Mouse (Mus musculus) spleen, adult 12 weeks (tissue): ENCODE results near the gene Islr.

Source experiments
- DNase-seq: peaks from one replicate; pipeline ENCODE4 v3.0.0; 2022; ENCODE audit warnings: low spot score

Islr gene

DNA sequence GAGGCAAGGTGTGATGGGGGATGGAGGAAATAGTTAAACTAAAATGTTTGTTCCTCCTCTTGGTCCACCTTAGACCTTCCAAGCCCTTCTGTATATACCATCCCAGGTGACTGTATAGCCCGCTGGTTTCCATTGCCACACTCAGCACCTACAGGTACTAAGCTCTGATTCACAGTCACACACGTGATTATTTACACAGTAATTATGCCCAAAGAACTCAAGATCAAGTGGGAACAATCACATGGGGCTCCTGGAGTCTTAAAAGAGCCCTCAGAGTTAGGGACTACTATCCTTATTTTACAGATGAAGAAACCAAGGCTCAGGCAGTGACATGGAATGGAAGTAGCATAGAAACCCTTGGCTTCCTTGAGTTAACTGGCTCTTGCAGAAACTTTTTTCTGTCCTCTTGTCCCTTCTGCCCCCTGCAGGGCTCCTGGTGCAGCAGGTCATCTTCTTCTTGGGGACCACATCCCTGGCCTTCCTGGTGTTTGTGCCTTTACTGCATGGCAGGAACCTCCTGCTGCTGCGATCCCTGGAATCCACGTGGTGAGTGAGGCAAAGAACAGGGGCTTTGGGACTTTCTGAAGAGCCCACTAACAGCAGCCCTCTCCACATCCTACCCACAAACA lies 53.3 kb downstream of the Islr start:
- no peak for DNase-seq

DNA sequence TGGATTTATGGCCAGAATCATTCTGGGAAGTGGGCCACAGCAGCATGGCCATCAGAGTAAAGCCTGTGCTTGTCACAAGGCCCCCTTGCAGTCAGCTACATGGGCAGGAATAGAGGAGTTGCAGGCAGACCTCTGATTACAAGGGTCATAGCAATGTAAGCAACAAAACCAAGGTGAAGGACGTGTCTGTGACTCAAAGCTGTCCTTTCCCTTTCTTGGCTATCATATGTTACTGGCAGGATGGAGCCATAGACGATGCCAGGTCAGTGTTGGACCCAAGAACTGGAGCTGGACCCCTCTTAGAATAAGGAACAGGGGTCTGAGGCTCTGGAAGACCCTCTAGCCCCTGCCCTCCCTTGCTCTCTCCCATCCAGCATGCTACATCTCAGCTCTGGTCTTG lies 55.3 kb downstream of the Islr start:
- no peak for DNase-seq

GRCm38 (mm10) chr9:58145417-58145816 lies 58.7 kb downstream of the Islr start:
- DNase-seq, result no peak

DNA sequence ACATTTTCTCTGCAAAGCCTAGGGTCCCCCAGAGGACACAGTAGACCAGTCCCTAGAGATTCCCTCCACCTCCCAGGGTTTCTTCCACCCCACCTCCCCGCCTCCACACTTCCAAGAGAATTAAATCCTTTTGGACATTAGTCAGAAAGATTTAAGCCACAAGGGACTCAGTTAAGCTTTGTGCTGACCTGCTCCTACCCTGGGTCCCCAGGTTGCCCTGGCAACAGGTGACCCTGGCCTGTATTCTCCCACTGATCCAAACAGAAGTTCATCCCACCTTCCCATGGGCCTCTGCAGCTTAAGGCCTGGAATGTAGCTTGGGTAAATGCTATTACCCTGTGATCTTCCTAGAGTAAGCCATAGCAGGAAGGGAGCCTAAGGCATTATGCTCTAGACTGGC lies 59.4 kb downstream of the Islr start:
- no peak for DNase-seq

GRCm38 (mm10) chr9:58143419-58143818 lies 60.7 kb downstream of the Islr start:
- no peak for DNase-seq

- peak; percentile 2 for DNase-seq
Measured at GRCm38 (mm10) chr9:58139947-58140346, 64.2 kb downstream of the Islr start.

- DNase-seq, result no peak
Measured at GRCm38 (mm10) chr9:58135921-58136321, 68.2 kb downstream of the Islr start.

- no peak for DNase-seq
Measured at GRCm38 (mm10) chr9:58134906-58135305, 69.2 kb downstream of the Islr start.

DNA sequence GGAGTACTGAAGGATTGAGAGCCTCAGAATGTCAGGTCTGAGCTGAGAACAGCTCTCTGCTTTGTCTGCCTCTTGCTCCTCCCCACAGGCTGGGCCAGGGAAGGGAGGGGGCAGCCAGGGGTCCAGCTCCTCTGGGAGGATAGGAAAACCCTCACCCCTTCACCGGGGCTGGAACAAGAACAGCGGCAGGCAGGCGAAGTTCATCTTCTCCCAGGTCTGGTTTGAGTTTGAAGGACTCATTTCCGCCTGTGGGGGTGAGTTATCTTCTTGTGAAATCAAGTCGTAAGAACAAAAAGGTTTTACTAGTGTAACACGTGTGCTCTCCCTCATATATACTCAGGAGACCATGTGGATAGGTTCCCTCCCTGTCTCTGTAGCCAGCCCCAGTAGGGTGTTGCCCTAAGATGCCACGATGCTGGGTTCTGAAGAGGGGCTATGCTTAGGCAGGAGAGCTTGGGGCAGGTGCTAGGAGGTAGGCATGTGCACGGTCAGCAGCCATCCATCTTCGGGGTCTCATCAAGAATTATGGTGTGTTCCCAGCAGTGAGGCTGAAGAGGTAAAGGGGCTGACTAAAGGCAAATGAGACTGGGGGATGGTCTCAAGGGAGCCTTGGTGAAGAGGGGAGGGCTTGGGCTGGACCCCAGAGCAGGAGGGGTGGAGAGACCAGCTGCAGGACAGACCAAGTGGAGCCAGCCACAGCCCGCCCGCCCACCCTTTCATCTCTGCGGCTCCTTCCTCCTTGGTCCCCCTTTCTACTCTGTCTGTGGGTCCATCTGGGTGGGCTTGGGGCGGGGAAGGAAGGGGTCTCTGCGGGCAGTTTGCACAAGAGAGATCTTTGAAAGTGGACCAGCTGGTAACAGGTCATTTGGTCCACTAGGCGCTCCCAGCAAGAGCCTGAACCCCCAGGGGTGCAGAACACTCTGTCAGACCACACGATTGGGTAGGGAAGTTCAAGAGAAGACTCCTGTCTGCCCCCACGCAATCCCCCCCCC lies 69.9 kb downstream of the Islr start:
- no peak for DNase-seq

DNA sequence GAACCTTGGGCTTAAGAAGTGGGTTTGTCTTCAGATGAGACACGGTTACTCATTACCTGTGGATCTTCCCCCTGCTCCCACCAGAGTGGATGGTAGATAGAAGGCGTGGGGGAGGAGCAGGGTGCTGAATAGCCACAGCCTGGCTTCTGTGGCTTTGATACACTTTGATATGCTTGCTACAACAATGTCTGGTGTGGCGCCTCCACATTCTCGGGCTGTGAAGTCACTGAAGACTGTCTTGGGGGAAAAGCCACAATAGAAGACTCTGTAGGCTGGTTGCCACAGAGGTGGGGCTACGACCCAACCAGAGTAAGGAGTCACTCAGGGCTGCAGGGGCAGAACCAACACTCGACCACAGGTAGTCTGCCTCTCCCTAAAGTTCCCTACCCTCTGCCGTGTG lies 72.4 kb downstream of the Islr start:
- no peak for DNase-seq

DNA sequence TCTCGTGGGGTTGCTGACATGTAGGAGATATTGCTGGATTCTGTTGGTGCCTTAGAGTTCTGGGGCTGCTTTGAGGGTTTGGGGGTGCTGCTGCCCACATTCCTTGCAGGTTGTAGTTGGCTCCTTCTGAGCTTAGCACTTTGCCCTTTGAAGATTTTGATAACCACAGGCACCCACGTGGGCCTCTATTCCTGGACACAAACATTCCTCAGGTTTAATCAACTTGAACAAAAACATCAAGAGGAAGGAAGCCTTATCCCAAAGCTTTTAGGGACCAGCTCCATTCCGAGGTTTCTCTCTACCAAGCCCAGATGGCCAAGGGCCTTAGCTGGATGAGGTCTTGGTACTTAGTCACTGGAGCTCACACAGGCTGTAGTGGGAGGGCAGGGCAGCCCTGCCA lies 73.2 kb downstream of the Islr start:
- no peak for DNase-seq

DNA sequence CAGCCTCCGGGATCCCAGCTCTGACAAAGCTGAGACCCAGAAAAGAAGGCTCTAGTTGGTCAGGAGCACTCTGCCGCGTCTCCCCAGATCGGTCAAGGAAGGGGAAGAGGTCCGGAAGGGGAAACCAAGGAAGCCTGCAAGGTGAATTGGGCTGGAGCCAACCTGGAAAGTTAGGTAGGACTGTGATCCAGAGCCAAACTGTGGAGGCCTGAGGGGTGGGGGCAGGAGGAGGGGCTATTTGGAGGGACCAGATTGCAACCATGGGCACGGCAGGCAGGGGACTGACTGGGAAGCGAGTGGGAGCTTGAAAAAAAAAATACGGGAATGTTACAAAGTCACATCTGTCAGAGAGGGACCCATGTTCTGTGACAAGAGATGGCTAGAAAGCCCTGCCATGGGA lies 74.6 kb downstream of the Islr start:
- DNase-seq, result no peak

DNA sequence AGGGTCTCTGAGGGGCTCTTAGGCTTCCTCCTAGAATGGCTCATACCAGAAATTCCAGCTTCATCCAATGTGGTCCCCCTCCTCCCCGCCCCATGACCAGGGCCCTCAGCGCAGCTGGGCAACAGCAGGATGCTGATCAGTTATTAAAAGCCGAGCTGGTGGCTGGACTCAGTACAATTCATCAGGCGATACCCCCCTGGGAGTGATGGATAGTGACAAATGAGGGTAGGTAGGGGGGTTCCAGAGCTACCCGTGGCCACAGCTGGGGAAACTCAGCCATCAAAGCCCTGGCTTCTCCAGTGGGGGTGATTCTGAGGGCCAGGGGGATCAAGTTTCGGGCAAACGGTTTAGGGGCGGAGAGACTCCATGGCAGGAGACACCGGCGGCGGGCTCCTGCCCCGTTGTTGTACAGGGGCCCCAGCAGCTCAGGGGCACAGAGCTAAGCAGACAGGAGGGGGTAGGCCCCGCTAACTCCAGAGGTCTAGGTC lies 75.1 kb downstream of the Islr start:
- no peak for DNase-seq

DNA sequence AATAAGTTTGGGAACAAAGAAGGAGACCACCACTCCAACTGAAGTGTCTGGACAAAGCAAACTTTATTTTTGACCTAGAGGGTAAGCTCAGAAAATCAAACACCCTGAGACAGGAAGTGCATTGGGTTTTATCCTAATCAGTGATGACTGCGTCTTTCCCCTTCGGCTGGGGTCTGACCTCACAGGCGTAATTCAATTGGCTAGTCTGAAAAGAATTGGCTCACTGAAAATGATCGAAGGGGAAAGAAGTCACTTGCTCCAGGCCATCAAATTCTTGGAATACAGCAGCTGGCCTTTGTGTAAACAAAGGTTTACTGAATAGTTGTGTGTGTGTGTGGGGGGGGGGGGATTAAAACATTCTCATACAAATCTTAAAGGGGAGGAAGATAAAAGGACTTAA lies 78.3 kb downstream of the Islr start:
- DNase-seq, result no peak

GRCm38 (mm10) chr9:58125085-58125484 lies 79.0 kb downstream of the Islr start:
- no peak for DNase-seq

DNA sequence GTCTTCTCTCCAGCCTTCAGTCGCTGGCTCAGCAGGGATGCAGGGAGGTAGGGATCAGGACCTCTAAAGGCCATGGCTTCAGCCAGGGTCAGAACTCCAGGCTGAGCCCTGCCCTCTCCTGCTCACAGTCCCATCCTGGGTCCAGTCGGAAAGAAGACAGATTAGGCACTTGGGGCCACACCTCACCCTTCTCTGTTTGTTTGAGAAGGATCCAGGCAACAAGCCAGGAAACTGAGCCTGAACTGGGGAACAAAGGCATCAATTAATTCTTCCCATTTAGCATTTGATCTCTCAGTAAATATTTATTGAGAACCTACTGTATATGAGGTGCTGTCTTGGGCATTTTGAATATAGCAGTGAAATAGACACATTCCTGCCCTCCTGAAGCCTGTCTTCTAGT lies 85.4 kb downstream of the Islr start, which contains the start of gene Ccdc33:
Gene Ccdc33, minus strand, starts transcription at position 153 of the 400 bp plus-strand sequence.
- DNase-seq, result no peak

- no peak for DNase-seq
Measured at GRCm38 (mm10) chr9:58116024-58116651, 88.0 kb downstream of the Islr start.

GRCm38 (mm10) chr9:58115297-58115925 lies 88.7 kb downstream of the Islr start:
- DNase-seq, result no peak

DNA sequence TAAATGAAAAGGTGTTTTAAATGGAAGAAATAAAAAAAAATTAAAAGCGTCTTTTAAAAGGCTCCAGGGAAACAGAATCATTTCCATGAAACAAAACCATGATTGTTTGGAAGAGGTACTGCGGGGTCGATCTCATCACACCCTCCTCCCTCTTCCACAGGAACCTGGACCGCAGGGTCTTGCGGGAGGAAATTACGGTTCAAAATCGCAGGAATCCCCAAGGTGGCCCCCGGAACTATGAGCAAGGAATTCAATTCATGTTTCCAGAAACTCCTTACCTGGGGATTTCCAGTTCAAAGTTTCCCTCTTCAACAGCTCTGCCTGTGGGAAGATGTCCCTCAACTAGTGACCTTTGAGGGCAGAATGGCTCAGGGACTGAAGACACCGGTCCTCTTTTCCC lies 90.1 kb downstream of the Islr start:
- DNase-seq, result no peak

GRCm38 (mm10) chr9:58113279-58113884 lies 90.7 kb downstream of the Islr start:
- no peak for DNase-seq

GRCm38 (mm10) chr9:58112866-58113278 lies 91.2 kb downstream of the Islr start:
- DNase-seq, result no peak

- DNase-seq, result no peak
Measured at GRCm38 (mm10) chr9:58112321-58112751, 91.8 kb downstream of the Islr start.
